Mouse (Mus musculus) kidney, adult 2 months (tissue): Measurements from ENCODE around the gene Ampd2.

ENCODE experiments used
- CTCF ChIP-seq: fragments of 200-500 bp; conservative IDR thresholded peaks from 2 replicates; pipeline ENCODE4 v1.5.1; 2011; ENCODE audit warnings: low read depth, mild to moderate bottlenecking, control low read depth, low read length, moderate library complexity, mixed read lengths; ENCODE audit not compliant: insufficient read depth, insufficient read length
- POLR2A ChIP-seq: fragments of 200-500 bp; IDR thresholded peaks from one replicate; pipeline ENCODE4 v1.6.1; 2011; ENCODE audit warnings: low read depth, low read length, control low read depth

DNA sequence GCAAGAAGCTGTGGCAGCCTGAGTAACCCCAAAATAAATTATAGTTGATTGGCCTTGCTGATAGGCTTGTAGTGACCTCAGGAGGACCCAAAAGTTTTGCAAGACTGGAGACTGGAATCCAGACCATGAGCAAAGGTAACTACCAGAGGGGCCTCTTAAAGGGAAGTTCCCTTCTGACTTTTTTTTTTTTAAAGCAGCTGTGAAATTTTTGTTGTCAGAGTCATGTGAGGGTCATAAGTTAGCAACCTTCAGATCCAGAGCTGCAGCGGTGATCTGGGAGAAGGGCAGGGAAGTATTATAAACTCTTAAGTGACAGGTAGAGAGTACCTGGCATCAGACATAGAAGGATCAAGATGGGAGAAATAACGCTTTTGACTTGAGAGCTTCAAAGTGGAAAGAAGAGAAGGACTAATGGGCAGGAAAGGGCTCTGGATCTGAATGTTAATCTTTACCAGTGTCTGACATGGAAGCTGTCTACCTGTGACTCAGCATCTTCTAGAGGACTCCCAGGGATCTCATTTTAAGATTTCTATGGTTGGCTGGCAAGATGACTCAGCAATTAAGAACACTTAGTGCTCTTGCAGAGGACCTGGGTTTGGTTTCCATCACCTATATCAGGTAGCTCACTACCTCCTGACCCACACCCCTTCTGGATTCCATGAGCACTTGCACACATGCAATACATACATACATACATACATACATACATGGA lies 39.4 kb downstream of the Ampd2 start:
- TF ChIP-seq POLR2A, result no peak
- no peak for TF ChIP-seq CTCF
